Mouse (Mus musculus) intestine, embryonic 14.5 days (tissue): Measurements from ENCODE around the gene Nek6. TPM values are rescaled to one million over a fixed set of nuclear protein-coding genes. Genes with fewer than 3 reads are reported as not detected.

ENCODE experiments used
- ATAC-seq: fragments of 200-750 bp; cut with Nextera tagmentation; replicated peaks from 2 replicates; pipeline ENCODE4 v1.8.0; 2017; ENCODE audit warnings: low read depth, moderate number of reproducible peaks, moderate TSS enrichment, moderate library complexity; ENCODE audit not compliant: low FRiP score, low TSS enrichment
- DNase-seq: peaks from one replicate; pipeline ENCODE4 v3.0.0-alpha.2; 2018; ENCODE audit warnings: low spot score
- H3K27ac ChIP-seq: fragments of 300-500 bp; sonication (generic); 2 replicates; pipeline ENCODE4 v1.5.1; 2014; ENCODE audit warnings: low read depth, mild to moderate bottlenecking, control low read depth
- H3K27me3 ChIP-seq: fragments of 300-500 bp; sonication (generic); replicated peaks from 2 replicates; pipeline ENCODE4 v1.6.1; 2014; ENCODE audit warnings: low read length, control low read depth; ENCODE audit not compliant: control insufficient read depth, insufficient read depth
- H3K36me3 ChIP-seq: fragments of 300-500 bp; sonication (generic); 2 replicates; pipeline ENCODE4 v1.6.1; 2014; ENCODE audit warnings: low read length, control low read depth; ENCODE audit not compliant: control insufficient read depth, insufficient read depth
- H3K4me1 ChIP-seq: fragments of 300-500 bp; sonication (generic); replicated peaks from 2 replicates; pipeline ENCODE4 v1.6.1; 2014; ENCODE audit warnings: low read length, control low read depth, mixed read lengths; ENCODE audit not compliant: control insufficient read depth, insufficient read depth
- H3K4me2 ChIP-seq: fragments of 300-500 bp; sonication (generic); 2 replicates; pipeline ENCODE4 v1.6.1; 2014; ENCODE audit warnings: low read length
- H3K4me3 ChIP-seq: fragments of 300-500 bp; sonication (generic); 2 replicates; pipeline ENCODE4 v1.5.1; 2014; ENCODE audit warnings: low read depth, low read length, control low read depth, mixed read lengths
- H3K9ac ChIP-seq: fragments of 300-500 bp; sonication (generic); 2 replicates; pipeline ENCODE4 v1.6.1; 2014; ENCODE audit warnings: mild to moderate bottlenecking, low read length
- H3K9me3 ChIP-seq: fragments of 300-500 bp; sonication (generic); 2 replicates; pipeline ENCODE4 v1.6.1; 2016; ENCODE audit warnings: low read length, control low read depth; ENCODE audit not compliant: control insufficient read depth
- WGBS: fragments of 180-500 bp; shearing (Covaris S2); extraction: QIAGEN DNeasy Blood & Tissue Kit; methylation state at CpG from one replicate; pipeline ENCODE4 v1.1.7; 2014; 5-methylcytosine and 5-hydroxymethylcytosine counted together
- polyA plus RNA-seq: library from polyadenylated mRNA; unstranded; fragments of >200 nt; fragmentation: Nextera tagmentation; extraction: Ambion mirVana; gene quantifications from 2 replicates; pipeline ENCODE4 v1.2.1, GENCODE M21; 2014

The Nek6 gene
- polyA plus RNA-seq, 1 experiment from 2014 or later, result 111 TPM

DNA sequence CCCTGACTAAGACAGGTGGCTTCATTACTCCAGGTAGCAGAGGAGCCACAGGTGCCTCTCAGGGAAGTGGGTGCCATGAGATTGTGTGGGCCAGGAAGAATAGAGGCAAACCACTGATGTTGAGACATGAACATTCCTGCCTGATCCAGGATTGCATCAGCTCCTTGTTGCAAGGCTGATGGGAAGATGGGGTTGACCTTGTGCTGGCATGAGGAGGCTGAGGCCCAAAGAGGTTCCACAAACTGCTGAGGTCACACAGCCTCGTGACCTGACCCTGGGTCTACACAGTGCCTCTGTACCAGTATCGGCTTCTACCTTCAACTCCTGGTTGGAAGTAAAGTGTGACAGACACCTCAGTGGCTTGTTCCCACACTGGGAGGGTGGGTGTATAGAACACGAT is 13.6 kb downstream of the Nek6 start:
- WGBS, result 86% methylated on average over 3 of the region's 3 CpGs
- H3K4me1 ChIP-seq, result peaks cover 35% of the 10 kb centered on the region
- no peak for ATAC-seq

DNA sequence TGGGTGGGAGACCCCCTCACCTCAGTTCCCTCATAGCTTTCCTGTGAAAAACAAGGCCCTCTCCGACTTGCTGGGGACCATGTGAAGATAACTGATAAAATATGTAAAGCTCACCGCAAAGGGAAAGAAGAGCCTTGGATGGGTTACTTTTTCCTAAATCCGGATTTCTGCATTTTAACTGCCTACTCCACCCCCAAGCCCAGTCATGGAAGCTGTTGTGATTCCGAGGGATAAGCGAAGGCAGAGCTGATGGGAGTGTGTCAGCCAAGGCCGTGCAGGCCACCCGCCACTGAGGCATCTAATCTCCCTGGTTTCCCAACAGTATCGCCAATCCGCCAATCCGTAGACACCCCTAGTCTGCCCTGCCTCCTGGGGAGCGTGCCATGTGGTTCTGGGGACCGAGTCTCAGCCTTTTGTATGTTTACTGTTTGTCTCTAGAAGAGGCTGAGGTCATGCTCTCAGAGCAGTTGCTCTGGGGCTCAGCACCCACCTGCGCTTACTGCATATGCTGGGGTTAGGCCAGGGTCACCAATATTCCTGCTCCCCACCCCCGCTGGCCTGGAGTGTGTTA is 18.2 kb downstream of the Nek6 start:
- Histone ChIP-seq H3K27ac (no peak overlapping the region), H3K4me2 (no peak overlapping the region), H3K27me3 (no peaks in the 10 kb centered on the region), H3K9me3 (no peaks in the 10 kb centered on the region), H3K4me3 (no peak overlapping the region), H3K4me1 (peaks cover 31% of the 10 kb centered on the region), H3K36me3 (no peaks in the 10 kb centered on the region), H3K9ac (no peak overlapping the region)
- ATAC-seq, result no peak
- DNase-seq, result no peak
- WGBS, result 69% methylated on average over 14 of the region's 14 CpGs

More for the DNA sequence above, 13.6 kb downstream of the Nek6 start:
- H3K27ac ChIP-seq, result no peak overlapping the region
- no peak for DNase-seq
- no peak overlapping the region for H3K9ac ChIP-seq
- no peak overlapping the region for H3K4me3 ChIP-seq
- H3K4me2 ChIP-seq, result no peak overlapping the region
- H3K27me3 ChIP-seq, result no peaks in the 10 kb centered on the region
- H3K9me3 ChIP-seq, result no peaks in the 10 kb centered on the region
- no peaks in the 10 kb centered on the region for H3K36me3 ChIP-seq

DNA sequence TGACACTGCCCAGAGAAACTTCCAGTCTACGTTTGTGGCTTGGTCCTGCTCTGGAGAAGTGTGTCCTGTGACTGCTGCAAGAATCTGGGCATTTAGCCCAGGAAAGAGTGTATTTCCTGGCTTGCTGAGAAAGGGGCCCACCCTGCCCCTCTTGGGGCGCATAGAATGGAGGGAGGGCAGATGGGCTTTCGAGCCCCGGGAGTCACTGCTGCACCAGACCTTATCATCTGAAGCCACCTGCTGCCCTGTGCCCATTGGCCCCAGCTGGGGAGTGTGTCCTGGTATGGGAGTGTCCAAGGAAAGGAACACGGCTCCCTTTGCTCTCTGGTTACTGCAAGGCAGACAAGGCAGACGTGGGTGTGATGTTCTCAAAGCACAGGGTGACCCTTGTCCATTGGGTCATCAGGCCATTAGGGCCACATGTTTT is 19.5 kb downstream of the Nek6 start:
- no peak overlapping the region for H3K4me3 ChIP-seq
- no peaks in the 10 kb centered on the region for H3K36me3 ChIP-seq
- H3K4me1 ChIP-seq, result peaks cover 40% of the 10 kb centered on the region
- peak; percentile 64 for DNase-seq
- H3K27ac ChIP-seq, result peak overlapping the region; percentile 17; the same call in 1 of the 2 replicates
- no peak overlapping the region for H3K9ac ChIP-seq
- peak; percentile 45; the same call in 1 of the 2 replicates for ATAC-seq
- no peak overlapping the region for H3K4me2 ChIP-seq
- H3K27me3 ChIP-seq, result no peaks in the 10 kb centered on the region
- H3K9me3 ChIP-seq, result no peaks in the 10 kb centered on the region
- 25% methylated on average over 6 of the region's 6 CpGs for WGBS

DNA sequence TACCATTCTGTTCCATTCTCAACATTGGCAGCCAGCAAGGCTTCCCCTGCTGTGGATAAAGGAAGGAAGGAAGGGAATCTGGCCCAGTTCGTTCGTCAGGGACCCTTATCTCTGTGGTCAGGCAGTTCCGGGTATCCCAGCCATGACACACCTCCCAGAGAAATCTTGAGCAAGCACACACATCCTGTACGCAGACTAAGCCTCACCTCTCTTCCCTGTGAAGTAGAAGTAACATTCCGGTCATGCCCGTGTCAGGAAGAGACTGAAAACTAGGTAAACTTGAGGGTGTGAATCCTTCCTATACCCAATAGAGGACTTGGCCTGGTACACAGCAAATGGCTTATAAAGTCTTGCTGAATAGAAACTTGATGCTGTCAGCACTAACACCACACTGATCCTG is 21.9 kb downstream of the Nek6 start:
- Histone ChIP-seq H3K4me3 (no peak overlapping the region), H3K27me3 (no peaks in the 10 kb centered on the region), H3K4me2 (no peak overlapping the region), H3K27ac (peak overlapping the region; percentile 9; the same call in 1 of the 2 replicates), H3K9ac (no peak overlapping the region), H3K4me1 (peaks cover 60% of the 10 kb centered on the region), H3K9me3 (no peaks in the 10 kb centered on the region), H3K36me3 (no peaks in the 10 kb centered on the region)
- DNase-seq (no peak), ATAC-seq (no peak)
- WGBS, result 43% methylated on average over 6 of the region's 6 CpGs

DNA sequence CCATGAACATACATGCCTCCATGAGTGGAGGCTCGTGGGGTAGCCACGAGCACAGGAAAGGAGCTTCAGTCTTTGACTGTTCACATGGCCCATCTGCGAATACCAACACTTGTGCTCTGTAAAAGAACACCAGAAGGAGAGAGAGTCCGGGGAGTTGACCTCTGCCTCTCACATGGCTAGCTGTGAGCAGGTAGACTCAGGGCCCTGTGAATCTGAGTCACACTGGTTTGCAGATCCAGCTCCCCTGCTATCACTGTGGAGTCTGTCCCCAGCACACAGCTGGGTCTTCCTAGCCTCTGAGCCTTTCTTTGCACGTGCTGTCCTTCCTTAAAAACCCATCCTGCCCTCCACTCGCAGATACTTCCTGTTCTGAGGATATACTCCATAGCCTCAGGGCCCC is 22.3 kb downstream of the Nek6 start:
- H3K27me3 ChIP-seq, result no peaks in the 10 kb centered on the region
- peaks cover 60% of the 10 kb centered on the region for H3K4me1 ChIP-seq
- 65% methylated on average over 6 of the region's 6 CpGs for WGBS
- no peak for ATAC-seq
- no peak for DNase-seq
- no peak overlapping the region for H3K4me2 ChIP-seq
- no peak overlapping the region for H3K4me3 ChIP-seq
- H3K9me3 ChIP-seq, result no peaks in the 10 kb centered on the region
- H3K36me3 ChIP-seq, result no peaks in the 10 kb centered on the region
- H3K9ac ChIP-seq, result no peak overlapping the region
- H3K27ac ChIP-seq, result no peak overlapping the region; the same call in 1 of the 2 replicates

DNA sequence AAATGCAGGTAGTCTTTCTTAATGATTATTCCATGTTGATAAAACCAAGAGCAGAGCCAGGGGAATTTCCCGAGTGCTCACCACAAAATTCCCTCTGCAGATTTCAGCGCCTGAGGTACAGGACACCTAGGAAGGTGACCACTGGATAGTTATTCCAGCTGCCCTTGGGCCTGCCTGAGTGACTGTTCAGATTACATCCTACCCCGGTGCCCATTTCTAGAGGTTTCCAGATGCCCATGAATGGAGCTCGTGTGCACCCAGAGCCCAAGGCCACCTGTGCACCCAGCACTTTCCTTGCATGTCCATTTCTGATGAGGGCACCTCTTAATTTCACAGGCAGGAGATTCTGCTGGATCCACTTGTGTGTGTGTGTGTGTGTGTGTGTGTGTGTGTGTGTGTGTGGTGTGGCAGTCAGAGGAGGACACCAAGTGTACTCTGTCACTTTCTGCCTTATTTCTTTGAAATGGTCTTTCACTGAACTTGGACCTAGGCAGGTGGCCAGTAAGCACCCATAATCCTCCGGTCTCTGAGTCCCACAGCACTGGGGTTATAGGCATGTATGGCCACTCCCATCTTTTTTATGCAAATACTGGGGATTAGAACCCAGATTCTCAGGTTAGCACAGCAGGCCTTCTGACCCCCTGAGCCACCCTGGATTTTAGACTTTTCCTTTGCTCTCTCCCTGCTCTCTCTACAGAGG is 22.9 kb downstream of the Nek6 start:
- WGBS, result 82% methylated on average over 5 of the region's 5 CpGs
- H3K4me1 ChIP-seq, result peaks cover 55% of the 10 kb centered on the region
- no peaks in the 10 kb centered on the region for H3K9me3 ChIP-seq

DNA sequence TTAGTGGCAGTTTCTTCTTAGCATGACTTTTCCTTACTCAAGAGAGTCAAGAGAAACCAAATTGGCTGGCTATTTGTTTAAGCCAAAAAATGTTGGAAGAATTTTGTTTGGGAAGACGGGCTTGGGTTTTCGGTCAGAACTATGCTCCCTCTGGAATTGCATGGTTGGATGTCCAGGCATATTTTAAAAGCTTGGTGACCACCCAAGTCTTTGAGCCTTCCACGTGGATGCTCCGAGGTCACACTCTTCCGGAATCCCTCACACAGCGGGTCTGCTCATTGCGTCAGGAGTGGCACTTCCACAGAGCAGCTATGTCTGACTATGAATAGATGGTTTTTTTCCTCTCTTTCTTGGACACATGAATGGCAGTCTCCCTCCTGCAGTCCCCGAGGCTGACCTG is 23.6 kb downstream of the Nek6 start:
- DNase-seq (no peak), ATAC-seq (no peak)
- H3K36me3 ChIP-seq, result no peaks in the 10 kb centered on the region
- H3K27me3 ChIP-seq, result no peaks in the 10 kb centered on the region
- H3K9ac ChIP-seq, result no peak overlapping the region
- WGBS, result 76% methylated on average over 8 of the region's 8 CpGs
- H3K4me2 ChIP-seq, result no peak overlapping the region
- no peak overlapping the region for H3K4me3 ChIP-seq
- H3K9me3 ChIP-seq, result no peaks in the 10 kb centered on the region
- H3K4me1 ChIP-seq, result peaks cover 53% of the 10 kb centered on the region
- H3K27ac ChIP-seq, result peak overlapping the region; percentile 29; the same call in 1 of the 2 replicates

More for the DNA sequence above, 22.9 kb downstream of the Nek6 start:
- Histone ChIP-seq H3K4me2 (no peak overlapping the region), H3K27ac (no peak overlapping the region), H3K36me3 (no peaks in the 10 kb centered on the region), H3K9ac (no peak overlapping the region), H3K27me3 (no peaks in the 10 kb centered on the region), H3K4me3 (no peak overlapping the region)
- ATAC-seq, result no peak
- no peak for DNase-seq

DNA sequence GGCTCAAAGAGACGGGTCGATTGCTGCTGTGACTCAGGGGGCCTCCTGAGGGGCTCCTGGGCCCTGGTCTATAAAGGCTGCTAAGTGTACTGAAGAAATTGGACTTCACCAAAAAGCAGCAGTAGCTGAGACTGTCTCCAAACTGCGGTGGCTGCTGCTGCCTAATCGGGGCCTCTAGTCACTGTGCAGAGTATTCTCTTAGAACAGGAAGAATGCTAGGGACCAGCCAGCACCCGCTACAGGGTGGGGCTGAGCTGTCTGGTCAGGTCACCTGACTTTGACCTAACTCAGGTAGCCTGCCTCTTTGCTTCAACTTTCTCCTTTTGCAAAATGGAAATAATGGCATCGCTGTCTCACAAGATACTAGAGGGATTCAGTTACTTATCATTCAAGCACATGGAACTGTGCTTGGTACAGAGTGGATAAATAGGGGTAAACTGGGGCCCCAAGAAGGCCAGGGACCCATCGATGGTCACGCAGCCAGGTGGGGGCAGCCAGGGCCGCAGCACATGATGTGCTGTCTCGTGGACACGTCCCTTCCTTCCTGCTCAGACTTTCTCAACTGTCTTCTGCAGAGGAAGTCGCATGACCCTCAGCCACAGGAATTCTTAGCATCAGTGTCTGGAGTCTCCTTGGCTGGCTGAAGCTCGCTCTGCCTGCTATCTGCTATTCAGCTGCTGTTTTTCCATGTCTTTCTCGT is 24.2 kb downstream of the Nek6 start:
- WGBS, result 51% methylated on average over 14 of the region's 14 CpGs
- no peak for DNase-seq
- H3K4me1 ChIP-seq, result peaks cover 51% of the 10 kb centered on the region
- no peaks in the 10 kb centered on the region for H3K27me3 ChIP-seq
- H3K9me3 ChIP-seq, result no peaks in the 10 kb centered on the region
- H3K4me3 ChIP-seq, result no peak overlapping the region
- no peak overlapping the region for H3K4me2 ChIP-seq
- H3K27ac ChIP-seq, result peak overlapping the region; percentile 29; the same call in 1 of the 2 replicates
- ATAC-seq, result no peak
- no peaks in the 10 kb centered on the region for H3K36me3 ChIP-seq
- H3K9ac ChIP-seq, result no peak overlapping the region
